Mouse (Mus musculus) spleen, embryonic (tissue): ENCODE results near the gene Cryzl2.

Experiments used
- CTCF ChIA-PET: fragments of 350-600 bp; sonication (Branson Sonifier 250); formaldehyde crosslinking; loops from one replicate; lab custom pipeline; 2022; lab: Charles Lee

Gene Cryzl2

GRCm38 (mm10) chr1:157443026-157443722, 15.2 kb upstream of the Cryzl2 start:
- CTCF ChIA-PET, result interaction anchor here (0.6 kb wide), 1 partner anchor 80 kb away, joined by 6 read pairs; no protein-coding TSS in a partner anchor

- CTCF ChIA-PET, result interaction anchor here (0.6 kb wide), 1 partner anchor 80 kb away, joined by 6 read pairs; no protein-coding TSS in a partner anchor
Measured at GRCm38 (mm10) chr1:157443723-157444561, 14.4 kb upstream of the Cryzl2 start.

GRCm38 (mm10) chr1:157444632-157445300, 13.6 kb upstream of the Cryzl2 start:
- CTCF ChIA-PET, result no interaction called here

- CTCF ChIA-PET, result no interaction called here
Measured at GRCm38 (mm10) chr1:157445398-157445910, 12.9 kb upstream of the Cryzl2 start.

GRCm38 (mm10) chr1:157446325-157446724, 12.1 kb upstream of the Cryzl2 start:
- CTCF ChIA-PET, result interaction anchor here (0.6 kb wide), 1 partner anchor 704 kb away, joined by 3 read pairs; no protein-coding TSS in a partner anchor

GRCm38 (mm10) chr1:157447142-157447541, 11.2 kb upstream of the Cryzl2 start:
- CTCF ChIA-PET, result no interaction called here

GRCm38 (mm10) chr1:157448164-157448804, 10.1 kb upstream of the Cryzl2 start:
- CTCF ChIA-PET, result no interaction called here

GRCm38 (mm10) chr1:157448805-157449188, 9.6 kb upstream of the Cryzl2 start:
- CTCF ChIA-PET, result no interaction called here

GRCm38 (mm10) chr1:157449532-157449931, 8.8 kb upstream of the Cryzl2 start:
- CTCF ChIA-PET, result no interaction called here

GRCm38 (mm10) chr1:157449981-157450636, 8.3 kb upstream of the Cryzl2 start:
- CTCF ChIA-PET, result no interaction called here

GRCm38 (mm10) chr1:157452284-157452683, 6.1 kb upstream of the Cryzl2 start:
- CTCF ChIA-PET, result no interaction called here

- CTCF ChIA-PET, result no interaction called here
Measured at GRCm38 (mm10) chr1:157452759-157453549, 5.4 kb upstream of the Cryzl2 start.

- CTCF ChIA-PET, result no interaction called here
Measured at GRCm38 (mm10) chr1:157454876-157455275, 3.5 kb upstream of the Cryzl2 start.

GRCm38 (mm10) chr1:157457789-157458188, 588 bp upstream of the Cryzl2 start:
- CTCF ChIA-PET, result no interaction called here

GRCm38 (mm10) chr1:157459904-157460303, 1.5 kb downstream of the Cryzl2 start:
- CTCF ChIA-PET, result interaction anchor here (0.7 kb wide), 1 partner anchor 290 kb away, joined by 18 read pairs; no protein-coding TSS in a partner anchor

GRCm38 (mm10) chr1:157461276-157461675, 2.9 kb downstream of the Cryzl2 start:
- CTCF ChIA-PET, result no interaction called here

- CTCF ChIA-PET, result no interaction called here
Measured at GRCm38 (mm10) chr1:157462336-157462735, 4.0 kb downstream of the Cryzl2 start.

- CTCF ChIA-PET, result no interaction called here
Measured at GRCm38 (mm10) chr1:157465194-157465593, 6.8 kb downstream of the Cryzl2 start.

GRCm38 (mm10) chr1:157467866-157468265, 9.5 kb downstream of the Cryzl2 start:
- CTCF ChIA-PET, result interaction anchor here (0.6 kb wide), 1 partner anchor 278 kb away, joined by 4 read pairs; no protein-coding TSS in a partner anchor
